Mouse (Mus musculus): ENCODE measurements around the gene Jam3. TPM values are rescaled to one million over a fixed set of nuclear protein-coding genes. Genes with fewer than 3 reads are reported as not detected.
"Not testable (repeated sequence)": the region's sequence is repeated elsewhere in the genome, so short reads cannot be mapped to it uniquely, and the experiment has no call there.

The Jam3 gene
- polyA plus RNA-seq, 1 experiment from 2014 or later = 66.7 TPM

GRCm38 (mm10) chr9:27163661-27164060 lies 8.4 kb upstream of the Jam3 start:
- H3K4me1 ChIP-seq; H3K36me3 ChIP-seq; H3K4me3 ChIP-seq; H3K27ac ChIP-seq; H3K27me3 ChIP-seq (ENCODE audit: insufficient read depth, poor library complexity, severe bottlenecking); H3K9me3 ChIP-seq; DNase-seq (ENCODE audit: low spot score): not testable (repeated sequence)
- 87% methylated on average over 5 of the region's 5 CpGs for WGBS

GRCm38 (mm10) chr9:27153861-27154260 lies 1.4 kb downstream of the Jam3 start:
- DNase-seq (ENCODE audit: low spot score) = no peak
- no peaks in the 10 kb centered on the region for H3K27me3 ChIP-seq (ENCODE audit: insufficient read depth, poor library complexity, severe bottlenecking)
- WGBS = 77% methylated on average over 4 of the region's 4 CpGs
- H3K4me3 ChIP-seq = peak overlapping the region; percentile 85
- H3K27ac ChIP-seq = no peak overlapping the region
- peaks cover 29% of the 10 kb centered on the region for H3K4me1 ChIP-seq
- no peaks in the 10 kb centered on the region for H3K9me3 ChIP-seq
- 0 out of 2 replicates have a peak, but pooled peaks cover 4% of the 10 kb centered on the region for H3K36me3 ChIP-seq

GRCm38 (mm10) chr9:27149836-27150235 lies 5.4 kb downstream of the Jam3 start:
- peaks cover 41% of the 10 kb centered on the region for H3K4me1 ChIP-seq
- no peaks in the 10 kb centered on the region for H3K9me3 ChIP-seq
- H3K27me3 ChIP-seq (ENCODE audit: insufficient read depth, poor library complexity, severe bottlenecking) = no peaks in the 10 kb centered on the region
- DNase-seq (ENCODE audit: low spot score) = no peak
- WGBS = 31% methylated on average over 9 of the region's 9 CpGs
- H3K4me3 ChIP-seq = 0 out of 2 replicates have a peak overlapping the region, but pooled peaks have one; percentile 41
- H3K36me3 ChIP-seq = peaks cover 7% of the 10 kb centered on the region; the same call in 1 of the 2 replicates
- 0 out of 2 replicates have a peak overlapping the region, but pooled peaks have one; percentile 32 for H3K27ac ChIP-seq

- DNase-seq (ENCODE audit: low spot score) = no peak
- H3K4me1 ChIP-seq = peaks cover 37% of the 10 kb centered on the region
- H3K4me3 ChIP-seq = peak overlapping the region; percentile 41
- H3K36me3 ChIP-seq = peaks cover 7% of the 10 kb centered on the region; the same call in 1 of the 2 replicates
- no peaks in the 10 kb centered on the region for H3K27me3 ChIP-seq (ENCODE audit: insufficient read depth, poor library complexity, severe bottlenecking)
- H3K27ac ChIP-seq = peak overlapping the region; percentile 69
- WGBS = 23% methylated on average over 18 of the region's 18 CpGs
- H3K9me3 ChIP-seq = no peaks in the 10 kb centered on the region
Observed at GRCm38 (mm10) chr9:27148631-27149471, 6.4 kb downstream of the Jam3 start.

- 76% methylated on average over 8 of the region's 8 CpGs for WGBS
- peaks cover 4% of the 10 kb centered on the region; the same call in 1 of the 2 replicates for H3K36me3 ChIP-seq
- H3K27ac ChIP-seq = no peak overlapping the region
- H3K4me3 ChIP-seq = no peak overlapping the region
- H3K9me3 ChIP-seq = no peaks in the 10 kb centered on the region
- no peaks in the 10 kb centered on the region for H3K27me3 ChIP-seq (ENCODE audit: insufficient read depth, poor library complexity, severe bottlenecking)
- no peak for DNase-seq (ENCODE audit: low spot score)
- peaks cover 36% of the 10 kb centered on the region for H3K4me1 ChIP-seq
Observed at GRCm38 (mm10) chr9:27147946-27148345, 7.3 kb downstream of the Jam3 start.

GRCm38 (mm10) chr9:27146826-27147225 lies 8.4 kb downstream of the Jam3 start:
- Histone ChIP-seq H3K36me3 (peaks cover 9% of the 10 kb centered on the region), H3K27ac (no peak overlapping the region), H3K4me1 (peaks cover 36% of the 10 kb centered on the region), H3K27me3 (ENCODE audit: insufficient read depth, poor library complexity, severe bottlenecking) (no peaks in the 10 kb centered on the region), H3K9me3 (no peaks in the 10 kb centered on the region), H3K4me3 (no peak overlapping the region)
- no peak for DNase-seq (ENCODE audit: low spot score)
- WGBS = 88% methylated on average over 2 of the region's 2 CpGs

GRCm38 (mm10) chr9:27144996-27145395 lies 10.2 kb downstream of the Jam3 start:
- Histone ChIP-seq H3K36me3 (peaks cover 21% of the 10 kb centered on the region), H3K4me1 (peaks cover 38% of the 10 kb centered on the region), H3K27ac (no peak overlapping the region), H3K27me3 (ENCODE audit: insufficient read depth, poor library complexity, severe bottlenecking) (no peaks in the 10 kb centered on the region), H3K9me3 (no peaks in the 10 kb centered on the region), H3K4me3 (no peak overlapping the region)
- 73% methylated on average over 5 of the region's 5 CpGs for WGBS
- no peak for DNase-seq (ENCODE audit: low spot score)

GRCm38 (mm10) chr9:27144271-27144840 lies 10.9 kb downstream of the Jam3 start:
- Histone ChIP-seq H3K4me3 (no peak overlapping the region), H3K9me3 (no peaks in the 10 kb centered on the region), H3K36me3 (peaks cover 21% of the 10 kb centered on the region), H3K4me1 (peaks cover 32% of the 10 kb centered on the region), H3K27me3 (ENCODE audit: insufficient read depth, poor library complexity, severe bottlenecking) (no peaks in the 10 kb centered on the region), H3K27ac (no peak overlapping the region)
- 65% methylated on average over 4 of the region's 4 CpGs for WGBS
- no peak for DNase-seq (ENCODE audit: low spot score)

GRCm38 (mm10) chr9:27140432-27141065 lies 14.7 kb downstream of the Jam3 start:
- Histone ChIP-seq H3K4me3 (no peak overlapping the region), H3K27me3 (ENCODE audit: insufficient read depth, poor library complexity, severe bottlenecking) (no peaks in the 10 kb centered on the region), H3K9me3 (no peaks in the 10 kb centered on the region), H3K4me1 (peaks cover 21% of the 10 kb centered on the region), H3K36me3 (peaks cover 17% of the 10 kb centered on the region), H3K27ac (peak overlapping the region; percentile 42; the same call in 1 of the 2 replicates)
- WGBS = 81% methylated on average over 10 of the region's 10 CpGs
- no peak for DNase-seq (ENCODE audit: low spot score)

- H3K9me3 ChIP-seq = no peaks in the 10 kb centered on the region
- peaks cover 14% of the 10 kb centered on the region for H3K36me3 ChIP-seq
- no peak overlapping the region for H3K27ac ChIP-seq
- H3K4me1 ChIP-seq = peaks cover 12% of the 10 kb centered on the region
- no peak overlapping the region for H3K4me3 ChIP-seq
- DNase-seq (ENCODE audit: low spot score) = no peak
- 75% methylated on average over 8 of the region's 8 CpGs for WGBS
- no peaks in the 10 kb centered on the region for H3K27me3 ChIP-seq (ENCODE audit: insufficient read depth, poor library complexity, severe bottlenecking)
Observed at GRCm38 (mm10) chr9:27136651-27137050, 18.6 kb downstream of the Jam3 start.

GRCm38 (mm10) chr9:27135372-27135771 lies 19.8 kb downstream of the Jam3 start:
- Histone ChIP-seq H3K27ac (no peak overlapping the region), H3K4me1 (peaks cover 5% of the 10 kb centered on the region), H3K36me3 (peaks cover 4% of the 10 kb centered on the region; the same call in 1 of the 2 replicates), H3K9me3 (no peaks in the 10 kb centered on the region), H3K4me3 (no peak overlapping the region), H3K27me3 (ENCODE audit: insufficient read depth, poor library complexity, severe bottlenecking) (no peaks in the 10 kb centered on the region)
- 91% methylated on average over 7 of the region's 7 CpGs for WGBS
- DNase-seq (ENCODE audit: low spot score) = no peak

- Histone ChIP-seq H3K27ac (no peak overlapping the region), H3K36me3 (peaks cover 4% of the 10 kb centered on the region; the same call in 1 of the 2 replicates), H3K4me3 (no peak overlapping the region), H3K27me3 (ENCODE audit: insufficient read depth, poor library complexity, severe bottlenecking) (no peaks in the 10 kb centered on the region), H3K4me1 (peaks cover 5% of the 10 kb centered on the region; the same call in 1 of the 2 replicates), H3K9me3 (no peaks in the 10 kb centered on the region)
- no peak for DNase-seq (ENCODE audit: low spot score)
- 65% methylated on average over 1 of the region's 1 CpGs for WGBS
Observed at GRCm38 (mm10) chr9:27134410-27134809, 20.8 kb downstream of the Jam3 start.

GRCm38 (mm10) chr9:27128629-27129028 lies 26.6 kb downstream of the Jam3 start:
- Histone ChIP-seq H3K4me3 (no peak overlapping the region), H3K27me3 (ENCODE audit: insufficient read depth, poor library complexity, severe bottlenecking) (no peaks in the 10 kb centered on the region), H3K27ac (no peak overlapping the region), H3K9me3 (no peaks in the 10 kb centered on the region), H3K4me1 (peaks cover 24% of the 10 kb centered on the region), H3K36me3 (peaks cover 15% of the 10 kb centered on the region)
- WGBS = 48% methylated on average over 4 of the region's 4 CpGs
- no peak for DNase-seq (ENCODE audit: low spot score)

All from heart, embryonic 10.5 days (tissue).